Mouse (Mus musculus) ES-Bruce4 (cell line): ENCODE results near the gene Fancc. TPM values are rescaled to one million over a fixed set of nuclear protein-coding genes. Genes with fewer than 3 reads are reported as not detected.

ENCODE experiments used
- H3K27ac ChIP-seq: 2 replicates; pipeline ENCODE4 v1.5.1; 2012; ENCODE audit warnings: low read length, inconsistent platforms; ENCODE audit not compliant: insufficient read depth
- H3K27me3 ChIP-seq: 2 replicates; pipeline ENCODE4 v1.6.1; 2012; ENCODE audit warnings: mild to moderate bottlenecking, low read length, inconsistent platforms; ENCODE audit not compliant: control insufficient read depth, poor library complexity, insufficient read depth, severe bottlenecking
- H3K36me3 ChIP-seq: 2 replicates; pipeline ENCODE4 v1.6.1; 2012; ENCODE audit warnings: inconsistent platforms, mild to moderate bottlenecking, low read length, moderate library complexity; ENCODE audit not compliant: control insufficient read depth, poor library complexity, insufficient read depth, severe bottlenecking
- H3K4me1 ChIP-seq: one replicate; pipeline ENCODE4 v1.8.1; 2011; ENCODE audit warnings: low read length; ENCODE audit not compliant: control insufficient read depth, insufficient read depth
- H3K4me3 ChIP-seq: 2 replicates; pipeline ENCODE4 v1.5.1; 2011; ENCODE audit warnings: low read depth, mild to moderate bottlenecking, low read length
- H3K9ac ChIP-seq: 2 replicates; pipeline ENCODE4 v1.6.1; 2012; ENCODE audit warnings: low read depth, mild to moderate bottlenecking, inconsistent platforms; ENCODE audit not compliant: poor library complexity, severe bottlenecking
- H3K9me3 ChIP-seq: replicated peaks from 2 replicates; pipeline ENCODE4 v1.6.1; 2012; ENCODE audit warnings: mild to moderate bottlenecking, low read length, inconsistent platforms; ENCODE audit not compliant: control insufficient read depth, poor library complexity, insufficient read depth, severe bottlenecking
- CTCF ChIP-seq: IDR thresholded peaks from one replicate; pipeline ENCODE4 v1.8.1; 2011; ENCODE audit warnings: low read depth, low read length
- EP300 ChIP-seq: IDR thresholded peaks from 2 replicates; pipeline ENCODE4 v1.6.1; 2011; ENCODE audit warnings: low read depth, low read length; ENCODE audit not compliant: insufficient read depth
- POLR2A ChIP-seq: IDR thresholded peaks from one replicate; pipeline ENCODE4 v1.8.1; 2011; ENCODE audit warnings: low read length; ENCODE audit not compliant: insufficient read depth
- polyA plus RNA-seq: library from polyadenylated mRNA; stranded (reverse); fragments of >200 nt; gene quantifications from 2 replicates; pipeline ENCODE4 v1.2.4, GENCODE M21; 2011; ENCODE audit warnings: low read depth; ENCODE audit not compliant: missing spikeins, insufficient read depth, insufficient read length

Fancc gene
- polyA plus RNA-seq, 1 experiment: 13.3 TPM

DNA sequence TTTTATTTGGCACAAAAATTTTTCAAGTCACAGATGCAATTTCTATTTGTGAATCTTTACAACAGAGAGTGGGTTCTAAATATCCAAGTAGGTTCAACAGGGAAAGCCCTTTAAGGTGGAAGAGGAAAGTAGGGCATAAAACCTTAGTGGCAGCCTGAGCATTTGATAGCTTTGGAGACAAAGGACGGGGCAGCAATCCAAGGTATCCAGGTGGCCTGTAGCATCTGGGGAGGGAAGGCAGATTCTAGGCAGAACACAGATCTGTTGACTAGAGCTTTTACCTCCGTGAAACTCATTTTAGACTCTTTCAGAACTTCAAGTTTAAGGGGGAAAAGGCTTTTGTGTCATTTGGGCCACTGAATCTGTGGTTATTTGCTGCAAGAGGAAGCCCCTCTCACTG lies 111.8 kb downstream of the Fancc start:
- Histone ChIP-seq H3K9me3 (no peaks in the 10 kb centered on the region), H3K27me3 (no peaks in the 10 kb centered on the region), H3K27ac (no peak overlapping the region), H3K4me1 (no peaks in the 10 kb centered on the region), H3K36me3 (no peaks in the 10 kb centered on the region), H3K4me3 (no peak overlapping the region), H3K9ac (no peak overlapping the region)
- TF ChIP-seq EP300: no peak
- TF ChIP-seq CTCF: no peak
- TF ChIP-seq POLR2A: no peak

DNA sequence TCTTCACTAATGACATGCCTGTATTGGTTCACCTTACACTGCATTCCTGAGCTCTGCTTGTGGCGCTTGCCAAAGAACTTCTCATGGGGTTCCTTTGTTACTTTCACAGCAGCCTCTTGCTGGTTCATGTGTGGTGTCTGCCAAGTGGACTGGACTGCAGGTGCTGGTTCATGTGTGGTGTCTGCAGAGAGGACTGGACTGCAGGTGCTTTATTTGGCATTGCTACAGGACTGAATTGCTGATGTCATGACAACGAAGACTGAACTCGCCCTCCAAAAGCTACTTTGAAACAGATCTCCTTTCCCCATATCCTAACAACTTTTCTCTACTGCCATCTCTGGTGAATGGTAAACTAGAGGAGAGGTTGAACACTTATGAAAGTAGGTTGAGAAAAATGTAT lies 112.3 kb downstream of the Fancc start:
- H3K9me3 ChIP-seq: no peaks in the 10 kb centered on the region
- TF ChIP-seq CTCF: no peak
- no peak for TF ChIP-seq POLR2A
- no peak for TF ChIP-seq EP300

GRCm38 (mm10) chr13:63382206-63382605 lies 114.9 kb downstream of the Fancc start:
- TF ChIP-seq POLR2A: no peak
- no peak for TF ChIP-seq EP300
- no peak for TF ChIP-seq CTCF
- no peak overlapping the region for H3K4me3 ChIP-seq
- no peaks in the 10 kb centered on the region for H3K4me1 ChIP-seq
- no peaks in the 10 kb centered on the region for H3K27me3 ChIP-seq
- H3K36me3 ChIP-seq: no peaks in the 10 kb centered on the region
- no peak overlapping the region for H3K9ac ChIP-seq
- no peak overlapping the region for H3K27ac ChIP-seq
- H3K9me3 ChIP-seq: no peaks in the 10 kb centered on the region

More for the DNA sequence above, 112.3 kb downstream of the Fancc start:
- no peaks in the 10 kb centered on the region for H3K27me3 ChIP-seq
- no peaks in the 10 kb centered on the region for H3K4me1 ChIP-seq
- H3K36me3 ChIP-seq: no peaks in the 10 kb centered on the region
- no peak overlapping the region for H3K27ac ChIP-seq
- no peak overlapping the region for H3K4me3 ChIP-seq
- no peak overlapping the region for H3K9ac ChIP-seq

DNA sequence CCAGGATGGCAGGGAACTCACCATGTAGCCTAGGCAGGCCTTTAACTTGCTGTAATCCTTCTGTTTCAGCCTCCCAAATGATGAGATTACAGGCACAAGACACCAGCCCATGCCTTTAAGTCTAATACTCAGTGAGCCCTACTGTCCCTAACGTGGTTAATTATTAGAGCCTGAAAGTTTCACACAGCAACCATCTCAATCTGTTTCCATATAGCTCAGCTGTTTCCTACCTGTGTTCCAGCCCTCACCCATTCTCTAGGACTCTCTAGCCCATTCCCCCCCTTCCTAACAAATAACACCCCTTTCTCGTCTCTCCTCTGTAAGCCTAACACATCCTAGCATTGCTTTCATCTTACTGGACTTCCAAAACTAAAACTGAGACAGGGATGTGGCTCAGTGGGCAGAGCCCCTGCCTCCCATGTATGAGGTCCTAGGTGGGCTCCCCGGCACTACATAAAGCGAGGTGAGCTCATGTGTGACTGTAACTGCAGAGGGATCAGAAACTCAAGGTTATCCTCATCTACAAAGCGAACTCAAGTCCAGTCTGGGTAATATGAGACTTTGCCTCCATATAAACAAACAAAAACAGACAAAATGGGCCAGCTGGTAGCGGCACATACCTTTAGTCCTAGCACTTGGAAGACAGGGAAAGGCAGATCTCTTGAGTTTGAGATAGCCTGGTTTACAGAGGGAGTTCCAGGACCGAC lies 123.5 kb downstream of the Fancc start:
- H3K4me1 ChIP-seq: no peaks in the 10 kb centered on the region
- H3K9me3 ChIP-seq: no peaks in the 10 kb centered on the region
- H3K4me3 ChIP-seq: no peak overlapping the region
- H3K27ac ChIP-seq: no peak overlapping the region
- no peak for TF ChIP-seq EP300
- TF ChIP-seq CTCF: no peak
- no peak for TF ChIP-seq POLR2A
- H3K27me3 ChIP-seq: no peaks in the 10 kb centered on the region
- H3K9ac ChIP-seq: no peak overlapping the region
- no peaks in the 10 kb centered on the region for H3K36me3 ChIP-seq

DNA sequence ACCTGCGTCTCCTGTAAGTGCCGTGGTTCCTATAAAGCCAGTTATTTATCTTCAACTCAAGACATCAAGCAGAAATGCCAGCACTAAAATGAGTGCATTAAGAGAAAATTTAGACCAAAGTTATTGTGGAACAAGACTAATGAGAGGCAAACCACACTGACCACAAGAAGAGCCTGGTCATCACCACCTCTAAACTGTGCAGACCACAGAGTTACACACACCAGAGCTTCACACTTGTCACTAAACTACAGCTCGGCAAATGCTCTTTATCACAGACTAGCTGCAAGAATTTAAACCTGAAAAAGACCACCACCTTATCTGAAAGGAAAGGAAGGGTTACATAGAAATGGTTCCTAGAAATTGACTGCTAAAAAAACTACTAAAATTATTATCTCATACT lies 135.3 kb downstream of the Fancc start:
- no peak for TF ChIP-seq CTCF
- no peak for TF ChIP-seq POLR2A
- TF ChIP-seq EP300: no peak
- Histone ChIP-seq H3K9me3 (no peaks in the 10 kb centered on the region), H3K36me3 (no peaks in the 10 kb centered on the region), H3K27me3 (no peaks in the 10 kb centered on the region), H3K27ac (no peak overlapping the region), H3K9ac (no peak overlapping the region), H3K4me3 (no peak overlapping the region), H3K4me1 (no peaks in the 10 kb centered on the region)

DNA sequence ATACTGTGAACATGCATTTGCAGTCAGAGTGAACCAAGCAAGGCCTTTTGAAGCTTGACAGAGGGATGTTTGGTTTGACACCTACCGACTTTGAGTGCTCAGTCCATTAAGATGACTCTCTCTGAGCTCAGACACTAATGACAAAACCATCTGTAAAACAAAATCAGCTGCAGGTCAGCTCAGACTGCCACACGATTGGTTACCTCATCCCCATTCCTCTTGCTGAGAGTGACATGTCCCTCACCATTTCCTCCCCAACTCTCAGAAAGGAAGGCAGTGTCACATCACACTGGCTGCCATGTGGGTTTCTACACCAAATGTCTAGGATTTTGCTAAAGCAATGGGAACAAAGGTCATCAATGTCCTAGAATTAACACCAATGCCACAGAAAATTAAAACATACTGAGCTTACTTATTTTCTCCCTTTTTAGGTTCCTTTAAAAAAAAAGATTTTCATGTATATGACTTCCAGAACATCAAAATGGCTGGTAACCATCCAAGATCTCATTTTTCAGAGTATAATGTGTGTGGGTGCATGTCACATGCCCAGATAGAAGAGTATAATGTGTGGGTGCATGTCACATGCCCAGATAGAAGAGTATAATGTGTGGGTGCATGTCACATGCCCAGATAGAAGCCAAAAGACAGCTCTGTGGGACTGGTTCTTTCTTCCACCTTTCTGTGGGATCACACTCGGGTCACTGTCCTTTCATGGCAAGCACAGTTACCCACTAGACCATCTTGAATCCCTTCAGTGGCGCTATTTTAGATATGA lies 136.8 kb downstream of the Fancc start:
- Histone ChIP-seq H3K4me1 (no peaks in the 10 kb centered on the region), H3K4me3 (no peak overlapping the region), H3K9ac (no peak overlapping the region), H3K9me3 (no peaks in the 10 kb centered on the region), H3K36me3 (no peaks in the 10 kb centered on the region), H3K27me3 (no peaks in the 10 kb centered on the region), H3K27ac (no peak overlapping the region)
- TF ChIP-seq CTCF: no peak
- TF ChIP-seq EP300: no peak
- no peak for TF ChIP-seq POLR2A
